Mouse (Mus musculus) lung, postnatal 0 days (tissue): Measurements from ENCODE around the gene Pla2g2e.
A peak's percentile ranks its signal among the peaks of the same experiment; 100 is the strongest.

ENCODE experiments used
- CTCF ChIP-seq: IDR thresholded peaks from 2 replicates; pipeline ENCODE4 v1.5.1; 2016; ENCODE audit warnings: antibody characterized with exemption, mild to moderate bottlenecking
- EP300 ChIP-seq: IDR thresholded peaks from 2 replicates; pipeline ENCODE4 v1.6.1; 2016; ENCODE audit warnings: antibody characterized with exemption, mild to moderate bottlenecking, control low read depth

GRCm38 (mm10) chr4:138922131-138922459 is 44.4 kb downstream of the Pla2g2e start:
- TF ChIP-seq CTCF (peak; percentile 100), EP300 (no peak)
